ENCODE assay signal across 19 mouse cellular contexts in genomic region chr11:5089147-5089546, GRCm38 (mm10). TPM values are rescaled to one million over a fixed set of nuclear protein-coding genes. Genes with fewer than 3 reads are reported as not detected.
"Had no signal": no experiment of that assay in that cellular context is flagged by ENCODE, and none has a peak within 500 bp of the region (broad histone marks: within the 10 kb centered on the region; RNA-seq: fewer than 3 reads in every experiment).

No protein-coding gene starts in this region.

- DNase-seq: lung, embryonic 14.5 days; lung, postnatal 10 days; lung, postnatal 4 days; midbrain, embryonic 14.5 days; retina, postnatal 1 day; right cerebral cortex, adult 18-20 months; right cerebral cortex, postnatal 25 days; right cerebral cortex, postnatal 4 days; spleen, adult 18-20 months; thymus, adult 18-20 months; thymus, postnatal 14 days; thymus, postnatal 36 days had no signal

- H3K27me3 ChIP-seq: midbrain, embryonic 12.5 days; neural tube, embryonic 13.5 days; neural tube, embryonic 15.5 days had no signal

- H3K27ac ChIP-seq: midbrain, embryonic 10.5 days; midbrain, embryonic 12.5 days; neural tube, embryonic 13.5 days; neural tube, embryonic 15.5 days had no signal

- H3K4me3 ChIP-seq: midbrain, embryonic 10.5 days; midbrain, embryonic 12.5 days; myocyte; neural tube, embryonic 13.5 days; neural tube, embryonic 15.5 days had no signal

- H3K9ac ChIP-seq: lung, embryonic 14.5 days; midbrain, embryonic 12.5 days; neural tube, embryonic 13.5 days; neural tube, embryonic 15.5 days had no signal

- H3K9me3 ChIP-seq: midbrain, embryonic 10.5 days; midbrain, embryonic 12.5 days; neural tube, embryonic 13.5 days; neural tube, embryonic 15.5 days had no signal

- H3K4me1 ChIP-seq: midbrain, embryonic 10.5 days; midbrain, embryonic 12.5 days; neural tube, embryonic 13.5 days had no signal

RNA-seq across cellular contexts. Expression of gene Rasl10a, which starts 31.2 kb away (rescaled TPM):
- total RNA-seq: megakaryocyte, adult 5-6 weeks; megakaryocyte-erythroid progenitor cell, adult 5-6 weeks had no signal
